Mouse (Mus musculus): ENCODE data around the gene Spata4. TPM values are rescaled to one million over a fixed set of nuclear protein-coding genes. Genes with fewer than 3 reads are reported as not detected.

Gene Spata4
- not detected in 4 replicates for total RNA-seq (2023)

DNA sequence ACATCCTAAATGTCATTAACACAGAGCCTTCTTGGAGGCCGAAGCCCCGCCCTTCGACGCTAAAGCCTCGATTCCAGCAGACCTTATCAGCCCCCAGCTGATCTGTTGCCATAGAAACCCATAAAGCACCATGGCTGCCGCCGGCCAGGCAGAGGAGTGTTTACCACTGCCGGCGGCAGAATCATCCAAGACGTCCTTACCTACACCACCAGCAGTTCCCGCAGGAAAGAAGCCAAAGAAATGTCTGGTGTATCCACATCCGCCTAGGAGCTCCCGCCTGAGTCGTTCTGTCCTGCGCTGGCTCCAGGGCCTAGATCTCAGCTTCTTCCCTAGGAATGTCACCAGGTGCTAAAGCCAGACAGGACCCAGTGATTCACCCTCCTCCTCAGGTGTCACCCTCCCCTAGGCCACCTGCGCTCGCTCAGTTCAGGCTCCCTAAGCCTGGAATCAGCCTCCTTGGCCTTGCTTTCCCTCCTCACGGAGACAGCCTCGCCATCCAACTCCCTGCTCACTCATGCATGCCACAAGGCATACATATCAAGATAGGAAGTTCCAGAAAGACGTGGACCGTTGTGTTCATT is at the start of gene Spata4:
TSS of gene Spata4 (plus strand) at position 111 of the 581 bp plus-strand sequence.

Other genes starting within 250 kb of the Spata4 start
- gene Asb5, start 71.2 kb upstream of the Spata4 start, total RNA-seq (2023), result 0.94 to 1.2 TPM in 2 of 4 replicates, not detected in the others
- 39.9 to 44.4 TPM (median 41.0 TPM) in 4 replicates for gene Spcs3, start 70.8 kb upstream of the Spata4 start, total RNA-seq (2023)